ENCODE assay signal across 8 mouse cellular contexts in genomic region chr11:88159389-88159788, GRCm38 (mm10). TPM values are rescaled to one million over a fixed set of nuclear protein-coding genes. Genes with fewer than 3 reads are reported as not detected.
DNase-seq lines count a peak whose midpoint lies in the region; ATAC-seq lines count a peak whose summit lies in the region.
"Had no signal": no experiment of that assay in that cellular context is flagged by ENCODE, and none has a peak within 500 bp of the region (broad histone marks: within the 10 kb centered on the region; RNA-seq: fewer than 3 reads in every experiment).

No protein-coding gene starts in this region.

- DNase-seq in spleen, postnatal 10 days (ENCODE audit: low spot score in 2 of 2) = no peak
- DNase-seq in embryo, embryonic 9.5 days (ENCODE audit: extremely low spot score) = no peak

- peak overlapping the region; percentile 52 for H3K4me3 ChIP-seq in megakaryocyte, embryonic 14.5 days (replicated peaks)
- H3K4me3 ChIP-seq in heart, embryonic 11.5 days (ENCODE audit: low read depth, low read length) = no peak overlapping the region
- H3K4me3 ChIP-seq in intestine, embryonic 16.5 days (ENCODE audit: low read length) = no peak overlapping the region
- no peak overlapping the region for H3K4me3 ChIP-seq in stomach, embryonic 15.5 days (replicated peaks)

- H3K4me2 ChIP-seq in heart, embryonic 11.5 days = no peak overlapping the region; the same call in 1 of the 2 replicates
- no peak overlapping the region for H3K4me2 ChIP-seq in intestine, embryonic 16.5 days (ENCODE audit: low read depth, low read length)
- no peak overlapping the region for H3K4me2 ChIP-seq in stomach, embryonic 15.5 days

- peaks cover 92% of the 10 kb centered on the region for H3K4me1 ChIP-seq in megakaryocyte, embryonic 14.5 days
- H3K4me1 ChIP-seq in heart, embryonic 11.5 days (ENCODE audit: control insufficient read depth, insufficient read depth, low read length) = peaks cover 59% of the 10 kb centered on the region
- peaks cover 65% of the 10 kb centered on the region for H3K4me1 ChIP-seq in intestine, embryonic 16.5 days (ENCODE audit: control insufficient read depth, insufficient read depth, low read length)
- H3K4me1 ChIP-seq in stomach, embryonic 15.5 days = peaks cover 79% of the 10 kb centered on the region

- H3K27ac ChIP-seq in heart, embryonic 11.5 days (ENCODE audit: low read depth, low read length) = peak overlapping the region; percentile 73
- peak overlapping the region; percentile 94 for H3K27ac ChIP-seq in intestine, embryonic 16.5 days (ENCODE audit: low read length)
- peak overlapping the region; percentile 96 for H3K27ac ChIP-seq in stomach, embryonic 15.5 days

- H3K36me3 ChIP-seq in megakaryocyte, embryonic 14.5 days (replicated peaks; ENCODE audit: low read length) = peaks cover 49% of the 10 kb centered on the region
- H3K36me3 ChIP-seq in heart, embryonic 11.5 days (ENCODE audit: control insufficient read depth, insufficient read depth, low read length) = no peaks in the 10 kb centered on the region
- no peaks in the 10 kb centered on the region for H3K36me3 ChIP-seq in intestine, embryonic 16.5 days (ENCODE audit: control insufficient read depth, insufficient read depth, low read length)
- no peaks in the 10 kb centered on the region for H3K36me3 ChIP-seq in stomach, embryonic 15.5 days

- WGBS in heart, embryonic 11.5 days (ENCODE audit: insufficient replicate concordance) = 53% methylated on average over 11 of the region's 11 CpGs
- 54% methylated on average over 11 of the region's 11 CpGs for WGBS in intestine, embryonic 16.5 days
- WGBS in stomach, embryonic 15.5 days = 47% methylated on average over 11 of the region's 11 CpGs

- H3K27me3 ChIP-seq in megakaryocyte, embryonic 14.5 days (replicated peaks) = no peaks in the 10 kb centered on the region
- H3K27me3 ChIP-seq in heart, embryonic 11.5 days (ENCODE audit: control insufficient read depth, insufficient read depth, low read length) = no peaks in the 10 kb centered on the region
- H3K27me3 ChIP-seq in intestine, embryonic 16.5 days (replicated peaks; ENCODE audit: control insufficient read depth, insufficient read depth, low read length) = no peaks in the 10 kb centered on the region
- no peaks in the 10 kb centered on the region for H3K27me3 ChIP-seq in stomach, embryonic 15.5 days (replicated peaks)
- H3K27me3 ChIP-seq: Patski had no signal

- no peaks in the 10 kb centered on the region for H3K9me3 ChIP-seq in megakaryocyte, embryonic 14.5 days
- no peaks in the 10 kb centered on the region for H3K9me3 ChIP-seq in heart, embryonic 11.5 days (replicated peaks; ENCODE audit: control insufficient read depth, low read length)
- no peaks in the 10 kb centered on the region for H3K9me3 ChIP-seq in intestine, embryonic 16.5 days (ENCODE audit: control insufficient read depth, low read length)
- no peaks in the 10 kb centered on the region for H3K9me3 ChIP-seq in stomach, embryonic 15.5 days

- no peak for ATAC-seq in megakaryocyte, adult 5-6 weeks (ENCODE audit: poor library complexity, severe bottlenecking)
- ATAC-seq in heart, embryonic 11.5 days (replicated peaks; ENCODE audit: insufficient number of reproducible peaks, low FRiP score, low TSS enrichment) = no peak
- ATAC-seq in intestine, embryonic 16.5 days = no peak
- ATAC-seq in stomach, embryonic 15.5 days (ENCODE audit: insufficient read depth, low FRiP score, low read depth) = no peak
- ATAC-seq: Patski had no signal

- H3K9ac ChIP-seq in heart, embryonic 11.5 days (ENCODE audit: low read depth, low read length) = no peak overlapping the region
- H3K9ac ChIP-seq in intestine, embryonic 16.5 days (ENCODE audit: low read depth, low read length) = no peak overlapping the region
- H3K9ac ChIP-seq in stomach, embryonic 15.5 days = no peak overlapping the region

RNA-seq across cellular contexts. Expression of gene Mrps23, which starts 44.8 kb away (rescaled TPM):
- polyA plus RNA-seq in megakaryocyte, embryonic 14.5 days (2012; ENCODE audit: insufficient read depth, low replicate concordance) = 62.3 and 197 TPM in 2 replicates
- total RNA-seq in megakaryocyte, adult 5-6 weeks (2015) = 59.0 and 62.2 TPM in 2 replicates
- total RNA-seq in megakaryocyte, adult 5-6 weeks (2017) = 39.4 and 73.3 TPM in 2 replicates
- polyA plus RNA-seq in heart, embryonic 11.5 days (2014; fragmentation: Nextera tagmentation; extraction: Ambion mirVana) = 87.3 and 88.4 TPM in 2 replicates
- 56.3 and 63.9 TPM in 2 replicates for polyA plus RNA-seq in intestine, embryonic 16.5 days (2015; fragmentation: Nextera tagmentation; extraction: Ambion mirVana)
- 52.8 and 59.5 TPM in 2 replicates for polyA plus RNA-seq in stomach, embryonic 15.5 days (2015; fragmentation: Nextera tagmentation; extraction: Ambion mirVana)
